Mouse (Mus musculus) T-helper 17 cell (primary cell): Measurements from ENCODE around the gene Efhd2.

Experiments used
- in situ Hi-C, 2 experiments: fragments of 300-600 bp; cut with MboI, MseI; formaldehyde crosslinking; loops; 1 replicate in 1 of 2; 2 replicates in 1 of 2; pipeline ENCODE4 v1.15.1; 2025; ENCODE audit warnings: high pct_unique_total_duplicates in 2 of 2

Gene Efhd2

DNA sequence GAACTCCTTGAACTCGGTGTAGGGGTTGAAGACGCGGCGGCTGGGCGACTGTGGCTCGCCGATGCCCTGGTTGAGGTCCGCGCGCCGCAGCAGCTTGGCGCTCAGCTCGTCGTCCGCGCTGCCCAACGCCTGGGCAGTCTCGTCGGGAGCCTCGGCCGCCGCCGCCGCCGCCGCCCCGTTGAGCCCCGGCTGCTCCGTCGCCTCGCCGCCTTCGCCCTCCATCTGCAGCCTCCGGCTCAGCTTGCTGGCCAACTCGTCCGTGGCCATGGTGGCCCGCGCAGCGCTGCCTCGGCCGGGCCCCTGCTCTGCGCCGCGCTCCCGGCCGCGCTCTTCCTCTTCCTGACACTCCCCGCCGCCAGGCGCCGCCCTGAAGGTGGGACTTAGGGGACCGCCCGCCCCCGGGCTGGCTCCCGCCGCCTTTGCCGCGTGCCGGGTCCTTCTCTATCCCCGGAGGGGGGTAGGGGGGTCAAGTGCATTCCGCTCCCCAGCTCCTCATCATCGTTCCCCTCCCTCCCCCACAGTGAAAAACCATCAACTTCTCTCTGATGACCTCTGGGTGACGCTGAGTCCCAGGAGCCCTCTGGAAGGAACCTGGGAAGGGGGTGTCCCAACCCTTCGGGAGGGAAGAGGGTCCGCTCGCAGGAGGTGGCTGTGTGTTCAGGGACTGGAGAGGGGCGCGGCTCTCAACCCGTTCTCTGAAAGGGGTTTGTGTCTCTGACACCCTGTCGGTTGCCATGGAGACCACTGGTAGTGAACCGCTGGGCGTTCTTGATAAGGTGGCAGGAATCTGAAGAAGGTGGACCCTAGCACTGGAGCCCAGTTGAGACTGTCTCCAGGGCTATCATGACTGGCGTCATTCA is at the start of gene Efhd2:
TSS of gene Efhd2 (minus strand) at position 320 of the 860 bp plus-strand sequence.
- in situ Hi-C loops, result no loop called here

DNA sequence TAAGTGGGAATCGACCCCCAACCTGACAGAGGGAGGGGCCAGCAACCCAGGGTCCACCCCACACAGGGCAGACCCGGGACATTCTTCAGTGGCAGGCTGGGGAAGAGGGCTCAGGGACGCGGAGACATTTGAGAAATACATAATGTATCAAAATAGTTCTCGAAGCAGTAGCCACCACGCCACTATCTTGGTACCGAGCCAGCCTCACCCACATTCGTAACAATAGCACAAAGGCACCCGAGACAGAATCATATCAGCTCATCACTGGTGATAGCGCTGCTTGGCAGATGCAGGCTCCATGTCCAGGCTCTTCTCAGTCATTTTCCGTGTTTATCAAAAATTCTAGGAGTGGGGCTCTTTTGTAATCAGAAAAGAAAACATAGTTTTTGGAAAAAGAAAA is 49.2 kb upstream of the Efhd2 start:
- in situ Hi-C loops, result no loop called here

DNA sequence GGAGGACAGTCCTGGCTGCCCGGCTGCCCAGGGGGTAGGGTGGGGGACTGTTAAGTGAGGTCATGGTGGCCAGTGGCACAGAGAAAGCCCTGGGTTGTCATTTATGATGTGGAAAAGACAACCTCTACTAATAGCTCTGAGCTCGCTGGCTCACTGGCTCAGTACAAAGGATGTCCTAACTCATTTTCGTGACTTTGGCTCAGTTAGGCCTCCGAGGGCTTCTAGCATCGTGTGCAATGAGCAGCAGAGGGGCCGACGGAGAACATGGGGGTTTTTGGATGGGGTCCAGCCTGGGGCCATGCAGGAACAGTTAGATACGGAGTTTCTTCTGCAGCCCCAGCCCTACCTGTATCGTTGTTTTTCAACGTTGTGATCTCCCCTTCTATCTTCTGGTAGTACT is 45.7 kb upstream of the Efhd2 start:
- in situ Hi-C loops, result no loop called here

DNA sequence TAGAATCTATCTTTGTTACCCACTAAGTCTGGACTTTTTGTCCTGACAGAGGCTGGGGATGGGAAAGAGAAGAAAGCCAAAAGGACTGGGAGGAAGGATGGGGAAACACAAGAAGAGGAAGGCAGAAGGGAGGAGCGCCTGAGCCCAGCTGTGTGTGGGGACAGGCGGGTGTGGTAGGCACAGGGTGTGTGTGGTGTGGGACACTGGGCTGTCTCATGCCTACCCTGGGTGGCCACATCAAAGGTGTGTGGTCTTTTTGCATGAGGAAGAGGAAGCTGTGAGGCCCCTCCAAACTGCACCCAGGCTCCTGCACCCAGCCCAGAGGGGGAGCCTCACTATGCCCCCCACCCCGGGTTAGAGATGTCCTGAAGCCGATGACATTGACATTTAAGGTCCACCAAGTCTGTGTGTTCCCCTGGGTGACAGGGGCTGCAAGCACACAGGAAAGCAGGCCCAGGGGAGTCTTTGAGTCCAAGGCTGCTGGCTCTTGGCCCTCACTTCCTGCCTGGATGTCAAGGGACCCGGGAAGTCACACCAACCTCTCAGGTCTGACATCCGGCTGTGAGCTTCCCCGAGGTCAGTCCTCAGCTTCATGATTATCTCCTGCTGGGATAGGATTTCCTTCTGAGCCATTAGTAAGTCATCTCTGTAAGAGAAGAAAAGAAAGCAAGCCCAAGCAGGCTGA is 43.2 kb upstream of the Efhd2 start:
- in situ Hi-C loops, result no loop called here

DNA sequence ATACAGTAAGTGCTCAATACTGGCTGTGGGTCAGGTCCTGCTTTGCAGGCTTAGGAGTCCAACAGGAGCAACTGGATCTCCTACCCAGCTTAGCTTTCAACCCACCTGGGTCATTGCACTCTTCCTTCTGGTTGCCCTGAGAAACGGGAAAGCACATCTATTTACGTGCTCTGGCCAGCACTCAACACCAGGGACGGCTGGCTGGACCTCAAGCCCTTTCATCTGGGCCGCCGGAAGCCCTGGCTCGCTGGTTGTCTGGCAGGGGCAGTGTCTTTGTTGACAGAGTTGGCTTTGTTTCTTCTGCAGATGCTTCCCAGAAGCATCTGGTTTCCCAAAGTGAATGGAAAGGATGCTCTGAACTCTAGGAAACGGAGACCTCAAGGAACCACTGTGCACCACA is 39.3 kb upstream of the Efhd2 start:
- in situ Hi-C loops, result no loop called here

DNA sequence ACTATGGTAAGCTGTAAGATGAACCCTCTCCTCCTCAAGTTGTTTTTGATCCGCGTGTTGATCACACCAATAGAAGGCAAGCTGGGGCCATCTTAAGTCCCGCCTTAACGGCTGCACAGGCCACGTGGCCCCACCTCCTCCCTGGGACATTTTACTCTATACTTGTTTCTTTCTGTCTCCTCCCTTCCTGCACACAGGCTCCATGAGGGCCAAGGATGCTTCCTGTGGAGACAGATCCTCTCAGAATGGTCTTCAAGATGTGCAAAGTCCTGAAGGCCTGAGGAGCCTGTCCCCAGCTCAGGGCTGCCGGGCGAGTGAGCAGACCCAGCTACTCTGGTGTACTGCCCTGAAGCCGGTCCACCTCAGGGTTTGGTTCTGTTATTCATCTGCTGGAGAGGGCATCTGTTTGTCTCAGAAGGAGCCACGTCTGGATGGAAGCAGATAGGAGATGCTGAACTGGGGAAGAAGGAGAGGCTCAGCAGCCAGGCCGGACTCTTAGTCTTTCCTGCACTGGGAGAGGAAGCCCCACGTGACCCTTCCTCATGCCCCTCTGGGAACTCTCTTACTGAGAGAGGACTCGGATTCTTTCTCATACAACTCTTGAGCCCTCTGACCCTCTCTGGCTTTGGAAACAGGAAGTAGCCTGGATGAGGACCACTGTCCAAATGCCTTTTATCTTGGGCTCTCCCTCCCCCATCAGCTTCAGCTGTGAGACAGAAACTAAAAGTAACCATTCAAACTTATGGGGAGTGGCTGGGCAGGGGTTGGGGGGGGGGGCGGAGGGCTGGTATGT is 38.7 kb upstream of the Efhd2 start:
- in situ Hi-C loops, result no loop called here

DNA sequence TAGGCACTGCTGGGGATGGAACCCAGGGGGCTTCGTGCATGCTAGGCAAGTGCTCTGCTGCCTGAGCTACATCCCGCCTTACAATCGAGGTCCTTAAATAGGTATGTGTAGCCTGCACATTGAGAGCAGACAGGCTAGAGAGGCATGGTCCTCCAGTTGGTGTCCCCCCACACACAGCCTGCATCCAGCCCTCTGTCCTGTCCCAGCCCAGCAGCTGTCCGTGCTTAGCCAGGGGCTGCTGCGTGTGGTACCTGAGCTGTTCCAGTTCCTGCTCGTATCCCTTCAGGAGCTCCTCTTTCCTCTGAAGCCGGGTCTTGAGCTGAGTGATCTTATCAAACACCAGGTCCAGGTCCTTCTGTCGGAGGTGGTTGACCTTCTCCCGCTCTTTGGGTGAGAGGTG is 30.0 kb upstream of the Efhd2 start:
- in situ Hi-C loops, result no loop called here

DNA sequence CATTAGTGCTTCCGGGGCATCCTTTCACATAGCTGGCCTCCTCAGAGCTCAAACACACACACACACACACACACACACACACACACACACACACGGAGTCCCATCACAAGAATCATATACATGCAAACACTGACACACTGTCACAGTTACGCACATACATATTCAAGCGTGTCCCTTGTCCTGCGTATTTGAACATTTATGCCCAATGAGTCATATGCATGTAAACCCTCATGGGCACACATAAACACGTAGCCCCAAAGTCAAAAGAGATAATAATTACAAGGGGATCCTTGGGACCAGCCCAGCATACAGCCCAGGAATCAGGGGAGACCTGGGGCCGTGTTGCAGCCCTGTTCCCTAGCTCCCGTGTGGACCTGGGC is 27.7 kb upstream of the Efhd2 start:
- in situ Hi-C loops, result no loop called here

DNA sequence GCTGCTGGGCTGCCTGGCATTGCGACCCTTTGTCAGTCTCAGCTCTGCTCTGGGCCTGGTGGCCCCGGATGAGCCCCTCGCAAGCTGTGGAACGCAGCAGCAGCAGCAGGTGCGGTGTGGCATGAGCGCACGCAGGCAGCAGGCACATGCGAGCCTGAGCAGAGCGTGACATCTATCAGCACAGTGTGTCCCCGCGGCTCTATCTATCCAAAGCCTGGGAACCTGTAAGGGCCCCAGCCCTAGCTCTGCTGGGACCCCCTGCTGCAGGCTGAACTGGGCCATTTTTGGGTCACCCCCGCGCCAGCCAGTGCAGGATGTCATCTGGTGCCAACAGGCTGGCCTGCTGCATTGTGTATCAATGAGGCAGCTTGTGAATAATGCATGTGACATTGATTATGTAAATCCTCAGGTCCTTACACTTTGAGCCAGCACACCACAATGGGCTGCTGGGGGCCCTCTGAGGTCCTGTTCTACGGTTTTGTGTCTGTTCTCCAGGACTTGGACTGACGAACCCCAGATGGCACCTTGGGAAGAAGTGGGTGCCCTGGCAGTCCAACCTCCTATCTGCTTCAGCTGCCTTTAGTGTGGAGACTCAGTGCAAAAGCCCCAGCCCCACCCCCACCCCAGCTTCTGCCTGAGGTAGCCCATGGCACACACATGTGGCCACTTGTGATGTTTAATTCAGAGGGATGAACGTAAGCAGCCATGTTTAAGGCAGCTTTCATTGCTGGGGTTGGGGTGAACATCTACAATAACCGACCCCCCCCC is 27.2 kb upstream of the Efhd2 start:
- in situ Hi-C loops, result no loop called here

DNA sequence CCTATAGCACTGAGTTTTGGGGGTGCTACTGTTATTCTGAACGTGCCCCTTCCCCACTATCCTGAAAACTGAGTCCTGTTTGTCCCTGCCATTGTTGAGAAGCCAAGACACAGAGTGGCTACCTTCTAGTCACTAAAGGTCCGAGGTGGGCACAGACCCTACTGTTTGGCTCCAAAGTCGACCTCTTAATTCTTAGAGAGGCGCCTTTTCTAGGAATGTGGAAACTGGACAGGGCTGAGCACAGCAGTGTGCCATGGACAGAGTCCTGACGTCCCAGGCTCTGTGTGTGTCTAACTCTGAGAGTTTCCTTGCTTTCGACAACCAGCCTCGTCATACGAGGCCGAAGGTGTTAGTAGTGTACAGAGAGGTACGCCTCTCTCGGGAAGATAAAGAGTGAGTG is 25.7 kb upstream of the Efhd2 start:
- in situ Hi-C loops, result no loop called here

DNA sequence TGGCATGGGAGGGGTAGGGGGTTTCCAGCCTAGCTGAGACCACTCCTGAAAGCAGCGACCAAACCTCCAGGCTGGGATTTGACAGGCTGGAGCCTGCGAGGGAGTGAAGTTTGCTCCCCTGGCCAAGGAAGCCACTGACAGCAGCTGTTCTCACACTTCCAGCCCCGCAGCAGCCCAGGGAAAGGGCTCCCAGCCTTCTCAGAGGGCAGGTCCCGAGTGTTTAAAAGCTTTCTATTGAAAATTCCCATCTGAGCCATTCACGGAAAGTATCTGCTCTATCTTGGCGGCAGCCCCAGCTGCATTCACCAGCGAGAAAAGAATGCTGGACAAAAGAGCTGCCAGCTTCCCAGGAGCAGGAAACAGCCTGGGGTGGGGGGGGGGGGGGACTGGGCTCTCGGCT is 25.2 kb upstream of the Efhd2 start:
- in situ Hi-C loops, result no loop called here

DNA sequence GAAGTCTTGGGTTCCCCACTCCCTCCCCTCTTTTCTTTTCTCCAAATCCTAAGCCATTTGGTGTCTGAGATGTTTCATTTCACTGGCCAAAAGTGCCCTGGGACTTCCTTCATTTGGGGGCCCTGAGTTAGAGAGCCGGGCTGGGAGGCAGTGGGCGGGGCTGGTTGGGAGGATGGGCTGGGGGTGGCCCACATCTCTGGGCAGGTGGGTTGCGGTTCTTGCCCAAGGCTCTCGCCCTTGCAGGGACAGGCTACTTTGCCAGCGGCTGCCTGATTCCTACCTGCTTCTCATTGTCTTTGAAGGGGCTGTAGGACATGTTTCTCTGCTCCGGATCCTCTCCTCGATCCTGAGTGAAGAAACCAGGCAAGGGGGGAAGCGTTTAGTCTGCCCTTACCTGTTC is 24.2 kb upstream of the Efhd2 start:
- in situ Hi-C loops, result no loop called here

DNA sequence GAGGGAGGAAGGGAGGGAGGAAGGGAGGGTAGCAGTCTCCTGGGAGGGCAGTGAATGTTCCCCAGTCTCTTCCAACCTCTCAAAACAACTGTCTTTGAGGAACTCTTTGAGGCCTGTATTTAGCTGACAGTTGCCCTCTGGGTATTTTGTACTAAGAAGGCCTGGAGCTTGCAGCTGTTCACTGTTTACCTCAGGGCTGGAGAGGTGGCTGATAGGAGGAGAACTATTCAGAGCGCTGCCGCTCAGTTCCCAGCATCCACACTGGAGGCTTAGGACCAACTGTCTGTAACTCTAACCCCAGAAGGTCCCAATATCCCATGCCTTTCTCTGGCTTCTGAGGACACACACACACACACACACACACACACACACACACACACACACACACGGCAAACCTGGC is 23.1 kb upstream of the Efhd2 start:
- in situ Hi-C loops, result no loop called here

DNA sequence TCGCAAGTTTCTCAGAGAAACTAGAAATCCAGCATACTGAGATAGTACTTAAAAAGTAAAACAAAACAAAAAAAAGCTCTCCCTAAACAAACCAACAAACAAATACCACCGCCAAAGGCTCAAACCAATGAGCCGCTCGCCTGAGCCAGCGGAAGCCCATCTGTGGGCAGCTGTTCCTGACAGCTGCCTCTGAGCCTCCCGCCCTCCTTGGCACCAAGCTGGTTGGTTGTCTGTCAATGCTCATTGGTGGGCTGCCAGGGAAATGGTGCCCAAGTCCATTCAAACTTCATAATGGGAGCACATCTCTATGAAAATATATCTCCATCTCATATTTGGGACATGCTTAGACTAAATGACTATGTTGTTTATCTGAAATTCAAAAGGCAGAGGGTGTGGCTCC is 22.5 kb upstream of the Efhd2 start:
- in situ Hi-C loops, result no loop called here

DNA sequence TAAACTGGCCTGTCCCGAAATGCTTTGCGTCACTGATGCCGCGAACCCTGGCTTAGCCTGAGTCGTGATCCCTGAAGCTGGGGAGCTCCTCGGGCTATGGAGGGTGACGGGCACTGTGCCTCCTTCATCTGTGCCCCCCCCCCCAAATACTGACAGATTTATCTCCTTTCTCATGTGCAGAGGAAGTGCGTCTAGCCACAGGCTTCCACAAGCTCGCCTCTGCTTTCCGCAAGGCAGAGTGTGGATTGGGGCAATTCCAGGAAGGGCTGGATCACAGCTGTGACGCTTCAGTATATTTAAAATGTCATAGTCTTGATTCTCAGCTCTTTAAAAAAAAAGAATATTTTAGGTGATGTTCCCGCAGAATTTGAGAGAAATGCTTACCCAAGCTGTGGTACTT is 21.1 kb upstream of the Efhd2 start:
- in situ Hi-C loops, result no loop called here

DNA sequence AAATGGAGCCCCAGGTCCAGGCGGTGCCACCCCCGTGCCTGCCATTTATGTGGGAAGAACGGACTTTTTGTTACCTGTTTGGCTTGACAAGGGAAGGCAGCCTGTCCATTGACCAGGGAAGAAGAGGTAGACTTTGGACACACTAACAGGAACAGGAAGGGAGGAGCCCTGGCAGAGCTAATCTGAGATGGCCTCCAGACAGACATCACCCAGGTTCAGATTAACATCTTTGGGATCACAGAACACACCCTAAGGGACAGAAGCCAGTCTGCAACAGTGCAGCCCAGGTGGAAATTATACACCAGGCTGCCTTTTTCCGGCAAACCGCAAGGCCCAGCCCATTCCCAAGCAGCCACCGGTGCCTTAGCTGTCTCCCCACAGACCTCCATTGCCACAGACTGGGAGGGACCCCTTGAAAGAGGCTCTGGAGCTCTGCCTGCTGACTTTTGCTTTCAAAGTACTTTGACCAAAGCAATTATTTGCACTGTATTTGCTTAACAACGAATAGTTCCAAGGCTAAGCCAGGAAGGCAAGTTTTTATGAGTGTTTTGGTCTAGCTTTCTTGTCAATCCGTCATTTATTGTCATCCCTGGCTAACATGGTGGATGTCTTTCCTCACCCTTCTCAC is 18.6 kb upstream of the Efhd2 start:
- in situ Hi-C loops, result no loop called here

DNA sequence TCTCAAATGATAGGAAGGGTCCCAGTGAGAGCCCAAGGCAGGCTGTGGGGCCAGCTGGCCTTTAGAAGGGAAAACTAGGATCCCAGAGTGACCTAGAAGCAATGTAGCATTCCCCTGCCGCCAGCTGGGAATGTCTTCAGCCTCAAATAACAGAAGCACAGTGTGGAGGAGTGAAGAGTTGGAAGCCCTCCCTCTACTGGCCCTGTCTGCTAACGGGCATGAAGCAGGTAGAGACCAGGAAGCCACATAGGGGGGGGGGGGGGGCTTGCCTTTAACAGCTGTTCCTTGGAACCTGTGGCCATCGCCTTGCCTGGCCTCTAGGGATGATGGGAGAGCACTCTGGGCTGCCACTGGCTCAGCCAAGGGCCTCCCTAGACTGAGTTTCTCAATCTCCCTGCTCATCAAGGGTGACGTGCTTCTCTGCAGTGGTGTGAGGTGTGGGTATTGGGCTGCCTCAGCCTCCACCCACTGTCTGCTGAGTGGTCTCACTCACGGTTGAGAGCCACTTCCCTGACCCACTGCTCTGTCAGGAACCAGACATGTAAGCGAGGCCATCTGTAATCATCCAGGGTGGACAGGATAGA is 11.8 kb upstream of the Efhd2 start:
- in situ Hi-C loops, result no loop called here

DNA sequence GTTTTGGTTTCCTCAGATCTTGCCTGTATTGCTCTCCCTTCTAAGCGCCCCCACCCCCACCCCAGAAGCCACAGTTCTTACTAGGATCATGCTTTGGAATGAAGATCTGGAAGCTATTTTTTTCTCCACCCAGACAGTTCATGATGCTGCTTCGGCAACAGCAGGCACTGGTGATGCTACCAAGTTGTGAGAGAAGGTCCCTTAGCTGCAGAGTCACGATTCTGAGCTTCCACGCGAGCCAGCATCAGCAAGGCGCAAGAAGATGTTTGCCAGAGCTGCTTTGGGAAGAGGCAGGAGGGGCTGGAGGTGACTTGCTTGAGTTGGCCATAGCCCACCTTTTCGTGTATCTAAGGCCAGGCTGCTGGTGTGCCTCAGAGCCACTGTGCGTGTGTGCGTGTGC is 10.7 kb upstream of the Efhd2 start:
- in situ Hi-C loops, result no loop called here

DNA sequence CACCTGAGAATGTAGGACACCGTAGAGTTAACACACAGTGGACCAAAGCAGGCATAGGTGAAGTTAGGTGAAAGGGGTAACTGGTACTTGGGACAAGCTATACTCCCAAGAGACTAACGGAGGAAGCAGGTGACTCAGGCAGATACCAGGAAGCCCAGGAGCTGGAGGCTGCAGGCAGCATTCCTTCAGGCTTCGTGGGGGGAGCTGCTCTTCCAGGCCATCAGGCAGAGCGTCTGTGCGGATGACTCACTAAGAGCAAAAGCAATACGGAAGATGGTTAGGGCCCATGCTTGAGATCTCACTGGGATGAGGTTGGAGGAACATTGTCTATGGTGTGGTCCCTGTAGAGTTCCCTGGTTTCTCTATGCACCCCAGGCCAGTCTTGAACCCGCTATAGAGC is 8.1 kb upstream of the Efhd2 start:
- in situ Hi-C loops, result loop anchor here in 1 of 2 experiments (5.0 kb wide), 1 partner anchor 1231 kb away; no protein-coding TSS in a partner anchor

DNA sequence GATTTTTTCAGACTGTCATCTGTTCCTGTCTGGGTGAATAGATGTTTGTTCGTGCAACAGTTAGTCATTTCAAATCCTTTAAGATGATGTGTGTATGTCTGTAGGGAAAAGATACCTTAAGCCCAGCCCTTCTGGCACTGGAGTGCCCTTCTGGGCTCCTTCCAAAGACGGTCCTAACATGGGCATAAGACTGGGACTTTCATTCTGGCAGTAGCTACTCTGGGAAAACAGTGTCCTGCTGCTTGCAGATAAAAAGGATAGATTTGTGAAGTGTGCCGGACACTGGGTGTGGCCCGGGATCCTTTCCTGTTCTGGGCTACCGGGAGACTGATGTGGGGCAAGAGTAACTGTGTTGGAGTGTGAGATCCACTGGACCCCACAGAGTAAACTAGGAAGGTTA is 7.2 kb upstream of the Efhd2 start:
- in situ Hi-C loops, result loop anchor here in 1 of 2 experiments (5.0 kb wide), 1 partner anchor 1230 kb away; no protein-coding TSS in a partner anchor
